Mouse (Mus musculus): ENCODE results near the gene Cideb. TPM values are rescaled to one million over a fixed set of nuclear protein-coding genes. Genes with fewer than 3 reads are reported as not detected.

Cideb gene
- total RNA-seq (2014; rRNA removed; ENCODE audit: low replicate concordance), result 0.31 and 0.34 TPM in 2 replicates
- polyA plus RNA-seq (2015; fragmentation: Nextera tagmentation; extraction: Ambion mirVana), result 2.8 and 3.6 TPM in 2 replicates

DNA sequence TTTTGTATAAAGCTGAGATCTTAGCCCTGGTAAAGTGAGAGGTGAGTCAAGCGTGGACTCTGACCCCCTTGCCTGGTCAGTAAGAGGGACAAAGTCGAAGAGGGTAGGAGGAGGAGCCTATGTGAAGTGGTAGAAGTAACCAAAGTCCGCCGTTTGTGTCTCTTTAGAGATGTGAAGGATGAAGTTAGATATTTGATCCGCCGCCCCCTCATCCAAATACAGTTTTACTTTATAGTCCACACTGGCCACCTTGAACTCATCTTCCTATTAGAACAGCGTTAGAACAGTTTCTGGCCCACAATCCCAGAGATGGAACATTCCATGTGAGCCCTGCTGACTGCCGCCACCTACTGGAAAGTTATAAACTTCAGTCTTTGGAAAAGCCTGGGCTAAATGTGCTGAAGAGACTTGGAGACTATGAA lies at the start of gene Cideb:
Gene Cideb, minus strand, starts transcription at position 96 of the 422 bp plus-strand sequence.
- Histone ChIP-seq H3K9ac (replicated peaks; ENCODE audit: low read depth, low read length) (no peak within 1 kb of the TSS), H3K4me1 (ENCODE audit: control insufficient read depth, insufficient read depth) (peaks cover 16% of the 10 kb centered on the region; the same call in 1 of the 2 replicates), H3K4me2 (ENCODE audit: low read depth, low read length) (peak within 1 kb of the TSS; percentile 32), H3K27me3 (ENCODE audit: control insufficient read depth, insufficient read depth, low read length) (peaks cover 12% of the 10 kb centered on the region), H3K9me3 (replicated peaks; ENCODE audit: control insufficient read depth, low read length) (no peaks in the 10 kb centered on the region), H3K4me3 (ENCODE audit: low read depth, low read length) (no peak within 1 kb of the TSS), H3K36me3 (replicated peaks; ENCODE audit: control insufficient read depth, insufficient read depth, low read length) (peaks cover 27% of the 10 kb centered on the region), H3K27ac (ENCODE audit: low read depth) (no peak within 1 kb of the TSS)
- WGBS, result 7% methylated on average over 8 of the region's 8 CpGs
- TF ChIP-seq EP300 (IDR thresholded peaks at IDR 0.05; ENCODE audit: low read depth) (no peak), CTCF (IDR thresholded peaks at IDR 0.05; ENCODE audit: low read depth) (peak; percentile 73)
- DNase-seq (ENCODE audit: low spot score), result peak; percentile 73
- 0 out of 2 replicates have a peak, but pooled peaks have one; percentile 14 for ATAC-seq (ENCODE audit: insufficient read depth, low read depth)

- Histone ChIP-seq H3K4me2 (ENCODE audit: low read depth, low read length) (no peak overlapping the region), H3K9me3 (replicated peaks; ENCODE audit: control insufficient read depth, low read length) (no peaks in the 10 kb centered on the region), H3K36me3 (replicated peaks; ENCODE audit: control insufficient read depth, insufficient read depth, low read length) (no peaks in the 10 kb centered on the region), H3K4me3 (ENCODE audit: low read depth, low read length) (no peak overlapping the region), H3K9ac (replicated peaks; ENCODE audit: low read depth, low read length) (no peak overlapping the region), H3K27ac (ENCODE audit: low read depth) (peak overlapping the region; percentile 65), H3K4me1 (ENCODE audit: control insufficient read depth, insufficient read depth) (0 out of 2 replicates have a peak, but pooled peaks cover 2% of the 10 kb centered on the region), H3K27me3 (ENCODE audit: control insufficient read depth, insufficient read depth, low read length) (no peaks in the 10 kb centered on the region)
- no peak for TF ChIP-seq CTCF (IDR thresholded peaks at IDR 0.05; ENCODE audit: low read depth)
- TF ChIP-seq EP300 (IDR thresholded peaks at IDR 0.05; ENCODE audit: low read depth), result peak; percentile 64; the same call in 1 of the 2 replicates
- WGBS, result 60% methylated on average over 15 of the region's 15 CpGs
- DNase-seq (ENCODE audit: low spot score) (peak; percentile 76), ATAC-seq (ENCODE audit: insufficient read depth, low read depth) (peak; percentile 76)
Measured at GRCm38 (mm10) chr14:55795380-55796163, 37.3 kb upstream of the Cideb start.

GRCm38 (mm10) chr14:55793946-55794345 lies 35.7 kb upstream of the Cideb start:
- DNase-seq (ENCODE audit: low spot score), result no peak

DNA sequence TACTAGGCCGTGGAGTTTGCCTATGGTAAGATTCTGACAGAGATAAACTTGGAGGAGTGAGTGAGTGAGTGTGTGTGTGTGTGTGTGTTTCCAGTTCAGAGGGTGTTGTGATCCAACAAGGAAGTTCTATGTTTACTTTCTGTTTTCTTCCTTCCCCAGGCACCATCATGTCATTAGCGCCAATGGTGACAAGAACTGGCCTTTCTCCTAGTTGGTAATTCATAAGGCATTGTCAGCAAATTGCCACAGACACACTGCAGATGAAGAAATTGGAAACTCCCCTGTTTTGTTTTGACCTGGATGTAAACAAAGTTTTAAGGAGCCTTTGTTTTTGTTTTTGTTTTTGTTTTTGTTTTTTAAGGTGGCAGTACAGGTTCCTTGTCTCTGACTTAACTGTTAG lies 35.2 kb upstream of the Cideb start:
- Histone ChIP-seq H3K27me3 (ENCODE audit: control insufficient read depth, insufficient read depth, low read length) (peaks cover 9% of the 10 kb centered on the region), H3K4me2 (ENCODE audit: low read depth, low read length) (no peak overlapping the region), H3K4me1 (ENCODE audit: control insufficient read depth, insufficient read depth) (peaks cover 8% of the 10 kb centered on the region; the same call in 1 of the 2 replicates), H3K27ac (ENCODE audit: low read depth) (no peak overlapping the region), H3K36me3 (replicated peaks; ENCODE audit: control insufficient read depth, insufficient read depth, low read length) (no peaks in the 10 kb centered on the region), H3K9ac (replicated peaks; ENCODE audit: low read depth, low read length) (no peak overlapping the region), H3K9me3 (replicated peaks; ENCODE audit: control insufficient read depth, low read length) (no peaks in the 10 kb centered on the region), H3K4me3 (ENCODE audit: low read depth, low read length) (no peak overlapping the region)
- 63% methylated on average over 2 of the region's 2 CpGs for WGBS
- DNase-seq (ENCODE audit: low spot score) (no peak), ATAC-seq (ENCODE audit: insufficient read depth, low read depth) (no peak)
- TF ChIP-seq CTCF (IDR thresholded peaks at IDR 0.05; ENCODE audit: low read depth), result no peak
- no peak for TF ChIP-seq EP300 (IDR thresholded peaks at IDR 0.05; ENCODE audit: low read depth)

More at GRCm38 (mm10) chr14:55793946-55794345, 35.7 kb upstream of the Cideb start:
- WGBS, result 52% methylated on average over 2 of the region's 2 CpGs
- no peak overlapping the region for H3K27ac ChIP-seq (ENCODE audit: low read depth)
- H3K9ac ChIP-seq (replicated peaks; ENCODE audit: low read depth, low read length), result no peak overlapping the region
- H3K36me3 ChIP-seq (replicated peaks; ENCODE audit: control insufficient read depth, insufficient read depth, low read length), result no peaks in the 10 kb centered on the region
- no peaks in the 10 kb centered on the region for H3K9me3 ChIP-seq (replicated peaks; ENCODE audit: control insufficient read depth, low read length)
- H3K4me2 ChIP-seq (ENCODE audit: low read depth, low read length), result no peak overlapping the region
- peaks cover 5% of the 10 kb centered on the region; the same call in 1 of the 2 replicates for H3K27me3 ChIP-seq (ENCODE audit: control insufficient read depth, insufficient read depth, low read length)
- no peak for TF ChIP-seq CTCF (IDR thresholded peaks at IDR 0.05; ENCODE audit: low read depth)
- no peak for TF ChIP-seq EP300 (IDR thresholded peaks at IDR 0.05; ENCODE audit: low read depth)
- H3K4me1 ChIP-seq (ENCODE audit: control insufficient read depth, insufficient read depth), result 0 out of 2 replicates have a peak, but pooled peaks cover 3% of the 10 kb centered on the region
- H3K4me3 ChIP-seq (ENCODE audit: low read depth, low read length), result no peak overlapping the region
- ATAC-seq (ENCODE audit: insufficient read depth, low read depth), result no peak

DNA sequence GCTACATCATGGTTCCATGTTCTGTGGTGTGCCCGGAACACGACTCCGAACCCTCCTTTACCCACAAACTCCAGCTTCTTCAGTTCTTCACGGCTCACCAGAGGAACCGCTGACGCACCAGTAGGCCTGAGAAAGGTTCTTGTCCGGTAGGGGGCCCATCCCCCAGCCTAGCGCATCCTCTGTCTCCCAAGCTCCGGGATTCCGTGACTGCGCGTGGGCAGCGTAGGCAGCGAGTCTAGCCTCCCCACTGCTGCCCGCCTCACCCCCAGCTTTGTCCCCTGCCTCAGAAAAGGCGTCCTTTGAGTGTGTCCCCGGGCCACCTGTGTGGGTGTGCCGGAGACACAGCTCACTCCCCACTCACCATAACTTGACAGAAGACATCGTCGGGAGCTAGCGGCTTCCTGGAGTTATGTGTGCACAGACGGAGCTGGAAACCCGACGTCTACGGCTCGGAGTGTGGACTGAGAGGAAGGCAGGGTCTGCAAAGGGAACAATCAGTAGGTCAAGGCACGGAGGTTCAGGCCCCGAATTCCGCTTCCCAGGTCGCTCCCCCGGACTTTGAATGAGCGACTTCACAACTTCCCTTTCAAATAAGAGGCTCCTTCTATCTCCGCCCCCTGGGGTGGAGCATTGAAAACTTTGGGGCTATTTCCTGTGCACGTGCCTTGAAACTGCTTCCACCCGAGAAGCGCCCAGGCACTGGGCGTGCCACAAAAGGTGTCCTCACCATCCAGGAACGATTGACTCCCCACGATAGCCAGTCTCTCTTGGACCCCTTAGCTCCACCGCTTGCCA lies 30.2 kb upstream of the Cideb start, which contains the start of gene Ripk3:
Gene Ripk3, minus strand, starts transcription at position 610 of the 795 bp plus-strand sequence.
- Histone ChIP-seq H3K36me3 (replicated peaks; ENCODE audit: control insufficient read depth, insufficient read depth, low read length) (no peaks in the 10 kb centered on the region), H3K27ac (ENCODE audit: low read depth) (no peak within 1 kb of the TSS), H3K9me3 (replicated peaks; ENCODE audit: control insufficient read depth, low read length) (no peaks in the 10 kb centered on the region), H3K27me3 (ENCODE audit: control insufficient read depth, insufficient read depth, low read length) (peaks cover 38% of the 10 kb centered on the region), H3K9ac (replicated peaks; ENCODE audit: low read depth, low read length) (peak within 1 kb of the TSS; percentile 37; the same call in 1 of the 2 replicates), H3K4me2 (ENCODE audit: low read depth, low read length) (peak within 1 kb of the TSS; percentile 77), H3K4me3 (ENCODE audit: low read depth, low read length) (peak within 1 kb of the TSS; percentile 53), H3K4me1 (ENCODE audit: control insufficient read depth, insufficient read depth) (peaks cover 11% of the 10 kb centered on the region; the same call in 1 of the 2 replicates)
- WGBS, result 5% methylated on average over 40 of the region's 40 CpGs
- DNase-seq (ENCODE audit: low spot score), result no peak
- TF ChIP-seq CTCF (IDR thresholded peaks at IDR 0.05; ENCODE audit: low read depth), result no peak
- TF ChIP-seq EP300 (IDR thresholded peaks at IDR 0.05; ENCODE audit: low read depth), result no peak
- ATAC-seq (ENCODE audit: insufficient read depth, low read depth), result no peak

Data from heart, postnatal 0 days (tissue).